Mouse (Mus musculus) liver, embryonic 14.5 days (tissue): ENCODE results near the gene Hydin.

Source experiments
- CTCF ChIP-seq: IDR thresholded peaks from 2 replicates; pipeline ENCODE4 v1.5.1; 2016; ENCODE audit warnings: antibody characterized with exemption, low read depth, control low read depth
- EP300 ChIP-seq: IDR thresholded peaks from 2 replicates; pipeline ENCODE4 v1.6.1; 2016; ENCODE audit warnings: antibody characterized with exemption, low read depth

- TF ChIP-seq CTCF, result no peak
- TF ChIP-seq EP300, result no peak
These were observed 6.6 kb downstream of the Hydin start for GRCm38 (mm10) chr8:110273394-110273793.
